Comparison of ENCODE assay signal across 14 mouse cellular contexts in genomic region chr6:23337411-23338063, GRCm38 (mm10).
"Had no signal": no experiment of that assay in that cellular context is flagged by ENCODE, and none has a peak within 500 bp of the region (broad histone marks: within the 10 kb centered on the region; RNA-seq: fewer than 3 reads in every experiment).

No protein-coding gene starts in this region.

- H3K4me3 ChIP-seq: layer of hippocampus, adult 2 months; liver, embryonic 15.5 days; stomach, embryonic 15.5 days had no signal

- H3K9me3 ChIP-seq: liver, embryonic 15.5 days; stomach, embryonic 15.5 days had no signal

- H3K36me3 ChIP-seq: liver, embryonic 15.5 days; stomach, embryonic 15.5 days had no signal

- H3K4me1 ChIP-seq: liver, embryonic 15.5 days; stomach, embryonic 15.5 days had no signal

- H3K27me3 ChIP-seq: liver, embryonic 15.5 days; stomach, embryonic 15.5 days had no signal

- H3K4me2 ChIP-seq: liver, embryonic 11.5 days; liver, embryonic 15.5 days; stomach, embryonic 15.5 days had no signal

- DNase-seq: kidney, adult 18-20 months; kidney, postnatal 10 days; kidney, postnatal 4 days; left cerebral cortex, postnatal 4 days; lung, adult 2 months; lung, postnatal 36 days; right cerebral cortex, postnatal 14 days; thymus, adult 2 months; thymus, postnatal 25 days had no signal

- H3K27ac ChIP-seq: layer of hippocampus, adult 2 months; liver, embryonic 15.5 days; stomach, embryonic 15.5 days had no signal

- ATAC-seq: lung, postnatal 0 days had no signal

- H3K9ac ChIP-seq: liver, embryonic 15.5 days; stomach, embryonic 15.5 days had no signal
